Mouse (Mus musculus): ENCODE measurements at regions not wholly inside any gene's neighbourhood (a gene's known extent, or its start where the extent isn't known, plus 50 kb on each side); places are given as distances from the start of the nearest gene placed in this dataset.

DNA sequence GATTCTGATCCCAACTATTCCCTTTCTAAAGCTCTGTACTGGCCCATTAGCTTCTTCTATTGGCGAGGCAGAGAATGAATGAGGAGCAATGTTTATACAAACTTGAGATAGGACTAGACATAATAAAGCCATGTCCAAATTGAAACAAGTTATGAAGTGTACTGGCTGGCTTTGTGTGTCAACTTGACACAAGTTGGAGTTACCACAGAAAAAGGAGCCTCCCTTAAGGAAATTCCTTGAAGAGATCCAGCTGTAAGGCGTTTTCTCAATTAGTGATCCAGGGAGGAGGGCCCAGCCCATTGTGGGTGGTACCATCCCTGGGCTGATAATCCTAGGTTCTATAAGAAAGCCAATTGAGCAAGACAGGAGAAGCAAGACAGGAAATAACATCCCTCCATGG lies 135.9 kb upstream of the Cr2 start:
- DNase-seq (ENCODE audit: low spot score), result no peak

- DNase-seq (ENCODE audit: low spot score), result no peak
These were observed 108.6 kb upstream of the Cr2 start for GRCm38 (mm10) chr1:195285076-195285475.

DNA sequence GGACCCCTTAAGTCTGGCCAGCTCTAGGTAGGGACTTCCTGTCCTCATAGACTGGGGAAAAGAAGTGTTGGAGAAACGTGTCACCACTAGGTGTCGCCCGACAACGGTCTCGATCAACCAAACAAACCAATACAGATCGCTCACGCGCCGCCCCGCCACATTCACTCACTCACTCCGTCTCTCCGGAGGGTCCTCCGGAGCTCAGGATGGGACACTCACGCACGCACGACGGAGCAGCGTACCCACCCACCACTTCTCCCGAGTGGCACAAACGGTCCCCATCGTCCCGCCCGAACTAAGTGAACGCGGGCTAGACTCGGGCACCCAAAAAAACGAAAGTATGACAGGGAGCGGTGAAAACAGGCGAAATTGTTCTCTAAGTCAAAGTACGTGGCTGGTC lies 65.0 kb upstream of the Cr2 start:
- peak; percentile 82 for DNase-seq (ENCODE audit: low spot score)

DNA sequence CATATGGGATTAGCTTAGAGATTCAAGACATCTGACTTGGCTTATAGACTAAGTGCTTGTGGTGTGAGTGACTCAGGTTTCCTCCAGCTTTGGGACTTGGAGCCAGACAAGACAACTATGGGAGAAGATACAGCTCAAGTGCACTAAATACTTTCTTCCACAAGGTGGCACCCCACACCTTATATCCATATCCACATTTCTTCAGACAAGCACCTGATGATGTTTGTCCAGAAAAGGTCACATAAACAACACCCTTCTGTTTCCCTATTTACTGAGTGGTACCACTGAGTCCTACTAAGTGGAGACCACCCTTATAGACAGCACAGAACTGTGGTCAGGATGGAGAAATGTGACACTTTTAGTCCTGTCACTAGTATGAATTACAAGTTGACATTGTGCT lies 56.1 kb upstream of the Cr2 start:
- peak; percentile 15 for DNase-seq (ENCODE audit: low spot score)

DNA sequence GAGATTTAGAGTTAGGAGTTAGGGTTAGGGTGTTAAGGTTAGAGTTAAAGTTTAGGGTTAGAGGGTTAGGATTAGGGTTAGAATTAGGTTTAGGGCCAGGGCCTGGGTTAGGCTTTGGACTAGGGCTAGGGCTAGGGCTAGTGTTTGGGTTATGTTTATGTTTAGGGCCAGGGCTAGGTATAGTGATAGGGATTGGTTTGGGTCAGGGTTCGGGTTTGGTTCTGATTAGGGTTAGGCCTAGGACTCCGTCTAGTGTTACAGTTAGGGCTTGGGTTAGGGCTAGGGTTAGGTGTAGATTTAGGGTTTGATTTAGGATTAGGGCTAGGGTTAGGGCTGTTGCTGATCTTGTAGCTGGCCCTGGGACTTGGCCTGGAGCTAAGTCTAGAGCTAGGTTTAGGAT lies 50.5 kb upstream of the Cr2 start:
- no peak for DNase-seq (ENCODE audit: low spot score)
